Mouse (Mus musculus) bone marrow, adult 2 months (tissue): ENCODE measurements around the gene Abhd12. TPM values are rescaled to one million over a fixed set of nuclear protein-coding genes. Genes with fewer than 3 reads are reported as not detected.

Experiments used
- H3K27ac ChIP-seq: fragments of 200-500 bp; 2 replicates; pipeline ENCODE4 v1.5.1; 2012; ENCODE audit warnings: low read depth, mild to moderate bottlenecking, control low read depth, inconsistent platforms, low read length; ENCODE audit not compliant: control insufficient read depth, poor library complexity, insufficient read depth
- H3K4me1 ChIP-seq: fragments of 200-500 bp; 2 replicates; pipeline ENCODE4 v1.6.1; 2011; ENCODE audit warnings: low read length; ENCODE audit not compliant: control insufficient read depth, insufficient read depth
- H3K4me3 ChIP-seq: fragments of 200-500 bp; replicated peaks from 2 replicates; pipeline ENCODE3; 2011; ENCODE audit warnings: mild to moderate bottlenecking, low read depth, low read length, control low read depth; ENCODE audit not compliant: control insufficient read depth
- CTCF ChIP-seq: fragments of 200-500 bp; IDR thresholded peaks from 2 replicates; pipeline ENCODE4 v1.5.1; 2011; ENCODE audit warnings: low read length, control low read depth; ENCODE audit not compliant: control insufficient read depth, insufficient read depth
- POLR2A ChIP-seq: fragments of 200-500 bp; IDR thresholded peaks from 2 replicates; pipeline ENCODE4 v1.6.1; 2011; ENCODE audit warnings: low read depth, mild to moderate bottlenecking, control low read depth, low read length, borderline replicate concordance; ENCODE audit not compliant: control insufficient read depth
- WGBS: fragments of 180-500 bp; shearing (Covaris S2); methylation state at CpG from one replicate; pipeline ENCODE4 v1.1.7; 2018; 5-methylcytosine and 5-hydroxymethylcytosine counted together
- polyA plus RNA-seq: library from polyadenylated mRNA; stranded (reverse); fragments of >200 nt; gene quantifications from 2 replicates; pipeline ENCODE4 v1.2.4, GENCODE M21; 2011; ENCODE audit warnings: low replicate concordance; ENCODE audit not compliant: missing spikeins, insufficient read depth, insufficient read length

The Abhd12 gene
- polyA plus RNA-seq, 1 experiment = 31.7 TPM

DNA sequence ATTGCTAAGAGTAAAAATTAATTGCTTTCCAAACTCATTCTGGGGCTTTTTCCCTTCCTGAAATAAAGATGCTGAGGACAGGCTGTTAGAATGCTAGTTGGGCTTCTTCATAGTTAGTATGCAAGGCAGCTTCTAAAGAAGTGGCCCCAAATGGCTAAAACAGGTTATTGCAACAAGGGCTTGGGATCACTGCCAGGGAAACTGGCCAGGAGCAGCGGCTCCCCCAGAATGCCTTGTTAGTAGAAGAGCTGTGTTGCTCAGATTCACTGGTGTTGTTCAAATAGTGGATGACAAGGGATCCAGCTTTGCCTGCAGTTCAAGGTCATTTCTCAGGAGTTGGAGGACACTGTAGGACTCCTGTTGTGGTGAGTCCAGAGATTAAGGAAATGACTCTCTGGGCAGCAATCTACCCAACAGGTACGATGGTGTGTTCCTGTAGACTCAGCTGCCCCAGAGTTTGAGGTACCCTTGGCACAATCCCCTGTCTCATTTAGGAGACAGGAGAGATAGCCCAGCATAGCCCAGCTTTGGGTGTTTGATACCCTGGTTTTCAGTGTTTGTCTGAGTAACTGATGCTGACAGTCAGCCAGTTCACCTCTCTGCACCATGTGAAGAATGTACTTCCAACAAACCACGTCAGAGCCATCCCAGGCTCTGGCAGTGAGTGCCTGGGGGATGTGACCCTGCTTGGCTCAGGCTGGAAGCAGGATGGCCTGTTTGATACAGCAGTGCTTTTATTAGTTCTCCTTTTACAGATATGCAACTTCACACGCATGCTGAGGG is 115.6 kb downstream of the Abhd12 start:
- Histone ChIP-seq H3K27ac (no peak overlapping the region), H3K4me1 (no peaks in the 10 kb centered on the region; the same call in 1 of the 2 replicates), H3K4me3 (no peak overlapping the region)
- WGBS = 39% methylated on average over 4 of the region's 4 CpGs
- no peak for TF ChIP-seq POLR2A

DNA sequence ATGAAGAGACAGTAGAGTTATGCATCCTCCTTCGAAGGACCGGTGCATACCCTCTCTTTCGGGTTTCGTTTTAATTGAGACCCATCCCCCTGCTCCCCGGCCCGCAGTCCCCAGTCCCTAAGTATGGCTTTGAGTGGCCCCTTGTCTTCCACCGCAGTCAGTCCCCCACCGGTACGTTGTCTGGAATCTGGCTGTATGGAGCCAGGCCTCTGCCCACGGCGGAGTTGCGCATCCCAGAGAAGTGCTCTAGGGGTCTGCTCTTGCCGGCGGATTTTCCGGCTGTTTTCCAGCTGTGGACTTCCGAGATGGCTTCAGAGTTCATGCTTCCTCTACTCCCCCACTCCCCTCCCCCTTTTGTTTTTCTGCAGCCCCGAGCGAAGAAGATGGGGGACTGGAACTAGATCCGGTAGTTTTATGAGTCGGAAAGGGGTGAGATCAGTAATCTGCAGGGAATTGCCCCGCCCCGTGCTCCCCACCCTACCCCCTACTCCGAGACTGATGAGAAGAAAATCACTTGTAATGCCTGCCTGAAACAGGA is 117.2 kb downstream of the Abhd12 start:
- TF ChIP-seq POLR2A (no peak), CTCF (no peak)
- H3K27ac ChIP-seq = no peak overlapping the region
- H3K4me1 ChIP-seq = no peaks in the 10 kb centered on the region; the same call in 1 of the 2 replicates
- WGBS = 1% methylated on average over 23 of the region's 23 CpGs
- H3K4me3 ChIP-seq = peak overlapping the region; percentile 92

DNA sequence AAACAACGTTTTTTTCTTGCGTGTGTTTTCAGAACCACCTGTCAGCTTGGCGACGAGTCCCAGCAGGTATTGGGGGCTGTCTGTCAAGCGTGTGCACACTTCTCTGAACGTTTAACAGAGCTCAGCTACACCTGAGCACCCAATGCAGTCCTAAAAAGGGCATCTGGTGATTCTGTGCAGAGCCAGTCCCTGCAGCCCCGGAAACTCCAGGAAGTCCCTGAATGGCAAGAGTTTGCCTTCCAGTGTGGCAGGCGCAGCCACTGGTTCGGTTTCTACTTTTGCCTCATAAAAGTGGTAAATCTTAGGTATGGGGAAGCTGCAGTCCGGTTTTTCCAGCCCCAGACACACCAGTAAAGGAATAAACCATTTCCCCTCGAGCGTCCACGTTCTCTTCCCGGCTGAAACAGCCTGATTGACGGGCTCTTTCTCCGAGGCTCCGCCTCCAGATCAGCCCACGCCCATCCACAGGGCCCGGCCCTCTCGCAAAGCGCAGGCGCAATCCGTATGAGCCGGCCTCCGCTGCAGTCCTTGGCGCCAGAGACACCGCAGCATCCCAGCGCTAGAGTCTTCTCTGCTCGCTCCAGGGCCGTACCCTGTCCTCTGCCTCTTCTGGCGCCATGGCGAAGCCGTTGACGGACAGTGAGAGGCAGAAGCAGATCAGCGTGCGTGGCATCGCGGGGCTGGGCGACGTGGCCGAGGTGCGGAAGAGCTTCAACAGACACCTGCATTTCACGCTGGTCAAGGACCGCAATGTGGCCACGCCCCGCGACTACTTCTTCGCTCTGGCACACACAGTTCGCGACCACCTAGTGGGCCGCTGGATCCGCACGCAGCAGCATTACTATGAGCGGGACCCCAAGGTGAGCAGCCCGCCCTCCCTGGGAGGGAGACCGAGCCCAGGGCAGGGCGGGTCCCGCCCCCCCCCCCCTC is 118.0 kb downstream of the Abhd12 start, which contains the start of gene Pygb:
TSS of gene Pygb (plus strand) at position 485 of the 930 bp plus-strand sequence.
- TF ChIP-seq POLR2A (peak; percentile 63; the same call in 1 of the 2 replicates), CTCF (no peak)
- peak within 1 kb of the TSS; percentile 92 for H3K4me3 ChIP-seq
- H3K4me1 ChIP-seq = no peaks in the 10 kb centered on the region; the same call in 1 of the 2 replicates
- 1% methylated on average over 58 of the region's 58 CpGs for WGBS
- H3K27ac ChIP-seq = peak within 1 kb of the TSS; percentile 4; the same call in 1 of the 2 replicates

DNA sequence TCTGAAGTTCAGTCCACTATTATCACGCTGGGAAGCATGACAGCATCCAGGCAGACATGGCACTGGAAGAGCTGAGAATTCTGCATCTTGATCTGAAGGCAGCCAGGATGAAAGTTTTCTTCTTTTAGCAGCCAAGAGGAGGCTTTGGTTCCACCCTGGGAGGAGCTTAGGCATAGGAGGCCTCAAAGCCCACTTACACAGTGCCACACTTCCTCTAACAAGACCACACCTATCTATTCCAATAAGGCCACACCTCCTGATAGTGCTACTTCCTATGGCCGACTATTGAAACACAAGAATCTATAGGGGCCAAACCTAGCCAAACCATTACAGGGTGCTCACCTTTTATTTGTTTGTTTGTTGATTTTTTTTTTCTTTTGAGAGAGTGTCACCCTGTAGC is 121.7 kb downstream of the Abhd12 start:
- TF ChIP-seq CTCF (no peak), POLR2A (no peak)
- 61% methylated on average over 2 of the region's 2 CpGs for WGBS
- Histone ChIP-seq H3K27ac (no peak overlapping the region), H3K4me3 (no peak overlapping the region), H3K4me1 (no peaks in the 10 kb centered on the region; the same call in 1 of the 2 replicates)

Other genes starting within 250 kb of the Abhd12 start
- 31.2 and 32.1 TPM in 2 replicates for gene Acss1, start 236.2 kb downstream of the Abhd12 start, polyA plus RNA-seq
- 0.80 and 1.2 TPM in 2 replicates for gene Vsx1, start 215.4 kb downstream of the Abhd12 start, polyA plus RNA-seq
- 5.3 and 5.6 TPM in 2 replicates for gene Entpd6, start 155.7 kb downstream of the Abhd12 start, polyA plus RNA-seq
- 7.9 and 10.3 TPM in 2 replicates for gene Pygb, start 118.0 kb downstream of the Abhd12 start, polyA plus RNA-seq
- gene Gins1, start 659 bp upstream of the Abhd12 start, polyA plus RNA-seq = 29.1 and 37.4 TPM in 2 replicates
- gene Ninl, start 134.6 kb upstream of the Abhd12 start, polyA plus RNA-seq = 11.9 and 18.5 TPM in 2 replicates
- gene Nanp, start 134.7 kb upstream of the Abhd12 start, polyA plus RNA-seq = 16.3 and 22.6 TPM in 2 replicates
- gene Gm14151, start 187.6 kb upstream of the Abhd12 start, polyA plus RNA-seq = not detected in 2 replicates
- gene Gm14147, start 193.5 kb upstream of the Abhd12 start, polyA plus RNA-seq = not detected in 2 replicates